Mouse (Mus musculus): ENCODE measurements around the gene Amd1.
A peak's percentile ranks its signal among the peaks of the same experiment; 100 is the strongest.

DNA sequence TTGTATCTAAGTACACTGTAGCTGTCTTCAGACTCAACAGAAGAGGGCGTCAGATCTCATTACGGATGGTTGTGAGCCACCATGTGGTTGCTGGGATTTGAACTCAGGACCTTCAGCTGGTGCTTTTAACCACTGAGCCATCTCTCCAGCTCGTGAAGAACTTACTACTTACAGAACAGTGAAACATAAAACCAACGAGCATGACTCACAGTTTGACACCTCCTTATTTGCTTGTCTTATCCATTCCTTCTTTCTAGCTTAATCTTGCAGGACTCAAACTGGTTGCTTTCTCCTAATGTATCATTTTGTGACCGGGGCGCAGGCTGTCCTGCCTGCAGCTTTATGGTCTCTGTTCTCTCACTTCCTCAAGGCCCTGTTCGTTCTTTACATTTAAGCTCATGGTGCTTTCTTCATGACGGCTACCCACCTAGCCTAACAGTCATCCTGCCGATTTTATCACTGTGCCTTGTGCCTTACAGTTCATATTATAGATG is 45.5 kb upstream of the Amd1 start:
- TF ChIP-seq POLR2A (IDR thresholded peaks at IDR 0.05; ENCODE audit: control insufficient read depth in 1 of 2, insufficient read depth in 1 of 2, low read depth in 1 of 2, low read length in 2 of 2, poor library complexity in 1 of 2) (peak in 1 of 2 experiments; percentile 62; a peak in 2 of 4 replicates), USF1 (IDR thresholded peaks at IDR 0.05; ENCODE audit: low read depth, low read length) (no peak), CTCF (IDR thresholded peaks at IDR 0.05 in 2 of 3, conservative IDR thresholded peaks at IDR 0.05 in 1 of 3; ENCODE audit: control insufficient read depth in 1 of 3, insufficient read depth in 1 of 3, low read depth in 2 of 3, low read length in 3 of 3, poor library complexity in 1 of 3, severe bottlenecking in 1 of 3) (peak in 2 of 3 experiments; percentile 1 to 37; a peak in 2 of 6 replicates), UBTF (IDR thresholded peaks at IDR 0.05; ENCODE audit: borderline replicate concordance, insufficient read depth, low read depth, low read length) (no peak), ELF1 (IDR thresholded peaks at IDR 0.05; ENCODE audit: low read depth, low read length) (no peak), EP300 (IDR thresholded peaks at IDR 0.05; ENCODE audit: low read depth in 1 of 2, low read length in 2 of 2) (no peak), TCF12 (IDR thresholded peaks at IDR 0.05; ENCODE audit: low read depth, low read length) (no peak), ZMIZ1 (IDR thresholded peaks at IDR 0.05; ENCODE audit: low read depth, low read length) (peak; percentile 81; the same call in 1 of the 2 replicates), ZC3H11A (IDR thresholded peaks at IDR 0.05; ENCODE audit: low read depth, low read length) (no peak), E2F4 (IDR thresholded peaks at IDR 0.05; ENCODE audit: borderline replicate concordance, low read depth, low read length) (0 out of 2 replicates have a peak, but pooled peaks have one; percentile 3)

Data from MEL (cell line).